Mouse (Mus musculus) cortical plate, adult 2 months (tissue): ENCODE data around the gene Alpk1.

Experiments
- CTCF ChIP-seq: fragments of 200-500 bp; IDR thresholded peaks from 2 replicates; pipeline ENCODE4 v1.5.1; 2011; ENCODE audit warnings: mild to moderate bottlenecking, control low read depth, low read length; ENCODE audit not compliant: insufficient read depth; ENCODE audit errors: extremely low read depth
- POLR2A ChIP-seq: fragments of 200-500 bp; IDR thresholded peaks from 2 replicates; pipeline ENCODE4 v1.6.1; 2011; ENCODE audit warnings: mild to moderate bottlenecking, low read length, control low read depth; ENCODE audit not compliant: insufficient read depth; ENCODE audit errors: extremely low read depth

GRCm38 (mm10) chr3:127762403-127762802 lies 17.9 kb downstream of the Alpk1 start:
- no peak for TF ChIP-seq POLR2A
- no peak for TF ChIP-seq CTCF
